ENCODE assay signal across 16 mouse cellular contexts in genomic region chr8:116141363-116141762, GRCm38 (mm10).
"Had no signal": no experiment of that assay in that cellular context is flagged by ENCODE, and none has a peak within 500 bp of the region (broad histone marks: within the 10 kb centered on the region; RNA-seq: fewer than 3 reads in every experiment).

No protein-coding gene starts in this region.

- H3K4me1 ChIP-seq: liver, embryonic 15.5 days; neural tube, embryonic 12.5 days had no signal

- H3K9me3 ChIP-seq: liver, embryonic 15.5 days; lung, embryonic 15.5 days; midbrain, embryonic 13.5 days; midbrain, embryonic 15.5 days had no signal

- H3K27me3 ChIP-seq: liver, embryonic 15.5 days; lung, embryonic 15.5 days; midbrain, embryonic 13.5 days; midbrain, embryonic 15.5 days; neural tube, embryonic 12.5 days had no signal

- H3K4me3 ChIP-seq: liver, embryonic 15.5 days; lung, embryonic 15.5 days; midbrain, embryonic 13.5 days; midbrain, embryonic 15.5 days; neural tube, embryonic 12.5 days had no signal

- H3K9ac ChIP-seq: liver, embryonic 15.5 days; liver, postnatal 0 days; lung, embryonic 15.5 days; midbrain, embryonic 13.5 days; midbrain, embryonic 15.5 days; neural tube, embryonic 12.5 days had no signal

- H3K27ac ChIP-seq: liver, embryonic 15.5 days; lung, embryonic 15.5 days; midbrain, embryonic 13.5 days; midbrain, embryonic 15.5 days; neural tube, embryonic 12.5 days had no signal

- H3K36me3 ChIP-seq: liver, embryonic 15.5 days; lung, embryonic 15.5 days; midbrain, embryonic 13.5 days; midbrain, embryonic 15.5 days; neural tube, embryonic 12.5 days had no signal

- DNase-seq: liver, postnatal 0 days; lung, adult 2 months; lung, postnatal 14 days; lung, postnatal 4 days; right cerebral cortex, postnatal 14 days; spleen, adult 18-20 months; thymus, adult 18-20 months; thymus, postnatal 14 days; thymus, postnatal 36 days had no signal

- H3K4me2 ChIP-seq: liver, embryonic 15.5 days; lung, embryonic 15.5 days; midbrain, embryonic 11.5 days; midbrain, embryonic 13.5 days; midbrain, embryonic 15.5 days; neural tube, embryonic 12.5 days had no signal

- ATAC-seq: liver, postnatal 0 days; lung, postnatal 0 days; midbrain, embryonic 13.5 days; midbrain, embryonic 15.5 days had no signal
